Mouse (Mus musculus) neural tube, embryonic 13.5 days (tissue): ENCODE measurements around the gene Nhej1. TPM values are rescaled to one million over a fixed set of nuclear protein-coding genes. Genes with fewer than 3 reads are reported as not detected.
A peak's percentile ranks its signal among the peaks of the same experiment; 100 is the strongest.

Experiments
- ATAC-seq: fragments of 200-750 bp; cut with Nextera tagmentation; 2 replicates; pipeline ENCODE4 v1.8.0; 2017; ENCODE audit warnings: low read depth, mild to moderate bottlenecking, moderate TSS enrichment, moderate library complexity
- H3K27ac ChIP-seq: fragments of 300-500 bp; sonication (generic); replicated peaks from 2 replicates; pipeline ENCODE4 v1.5.1; 2015; ENCODE audit warnings: moderate library complexity, mild to moderate bottlenecking, inconsistent platforms
- H3K27me3 ChIP-seq: fragments of 300-500 bp; sonication (generic); 2 replicates; pipeline ENCODE4 v1.6.1; 2015; ENCODE audit warnings: mild to moderate bottlenecking, inconsistent platforms
- H3K36me3 ChIP-seq: fragments of 300-500 bp; sonication (generic); 2 replicates; pipeline ENCODE4 v1.6.1; 2015; ENCODE audit warnings: mild to moderate bottlenecking, inconsistent platforms
- H3K4me1 ChIP-seq: fragments of 300-500 bp; sonication (generic); replicated peaks from 2 replicates; pipeline ENCODE4 v1.6.1; 2015; ENCODE audit warnings: inconsistent platforms
- H3K4me2 ChIP-seq: fragments of 300-500 bp; sonication (generic); 2 replicates; pipeline ENCODE4 v1.6.1; 2015; ENCODE audit warnings: inconsistent platforms, mild to moderate bottlenecking, moderate library complexity
- H3K4me3 ChIP-seq: fragments of 300-500 bp; sonication (generic); 2 replicates; pipeline ENCODE4 v1.5.1; 2015; ENCODE audit warnings: mild to moderate bottlenecking, inconsistent platforms
- H3K9ac ChIP-seq: fragments of 300-500 bp; sonication (generic); 2 replicates; pipeline ENCODE4 v1.6.1; 2015; ENCODE audit warnings: moderate library complexity, mild to moderate bottlenecking, inconsistent platforms
- H3K9me3 ChIP-seq: fragments of 300-500 bp; sonication (generic); 2 replicates; pipeline ENCODE4 v1.6.1; 2016; ENCODE audit warnings: inconsistent platforms
- WGBS: fragments of 180-500 bp; shearing (Covaris S2); methylation state at CpG from one replicate; pipeline ENCODE4 v1.1.7; 2015; 5-methylcytosine and 5-hydroxymethylcytosine counted together
- polyA plus RNA-seq: library from polyadenylated mRNA; unstranded; fragments of >200 nt; fragmentation: Nextera tagmentation; extraction: Ambion mirVana; gene quantifications from 2 replicates; pipeline ENCODE4 v1.2.1, GENCODE M21; 2015

Nhej1 gene
- polyA plus RNA-seq, 1 experiment from 2014 or later: 8.5 TPM

DNA sequence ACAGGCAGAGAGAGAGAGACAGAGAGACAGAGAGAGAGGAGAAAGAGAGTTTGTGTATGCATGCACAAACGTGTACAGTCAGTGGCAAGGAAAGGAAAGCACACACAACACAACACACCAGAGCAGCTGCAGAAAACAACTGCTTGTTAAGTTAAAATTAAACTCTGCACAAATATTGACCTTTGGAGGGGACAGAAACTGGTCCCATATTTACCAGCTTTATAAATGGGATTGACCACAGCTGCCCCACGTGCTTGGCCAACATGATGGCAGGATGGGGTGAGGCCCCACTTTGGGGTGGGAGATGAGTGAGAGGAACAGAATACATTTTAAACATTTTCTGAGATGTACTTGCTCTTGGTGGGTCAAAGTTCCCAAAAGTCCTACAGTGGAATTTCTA lies 114.8 kb downstream of the Nhej1 start:
- no peaks in the 10 kb centered on the region for H3K36me3 ChIP-seq
- WGBS: 88% methylated on average over 2 of the region's 2 CpGs

DNA sequence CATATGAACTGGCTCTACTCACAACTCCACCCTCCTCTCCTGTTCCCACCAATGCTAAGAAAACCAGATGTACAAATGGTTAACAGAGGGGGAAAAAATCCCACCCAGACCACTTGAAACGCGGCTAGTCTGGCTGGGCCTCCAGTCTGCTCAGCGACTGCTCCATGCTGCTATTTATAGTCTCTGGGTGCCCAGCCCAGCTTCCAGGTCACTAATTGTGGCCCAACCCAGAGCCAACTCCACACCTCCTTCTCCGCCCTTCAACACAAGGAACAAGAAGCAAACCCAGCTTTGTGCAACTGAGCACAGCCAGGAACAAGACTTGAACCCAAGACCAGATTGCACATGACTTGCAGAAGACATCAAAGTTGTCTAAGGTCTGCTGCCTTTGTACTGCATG lies 119.0 kb downstream of the Nhej1 start:
- ATAC-seq: no peak
- no peak overlapping the region for H3K9ac ChIP-seq
- WGBS: 60% methylated on average over 4 of the region's 4 CpGs
- no peak overlapping the region for H3K4me2 ChIP-seq
- no peak overlapping the region for H3K4me3 ChIP-seq
- no peaks in the 10 kb centered on the region for H3K4me1 ChIP-seq
- no peaks in the 10 kb centered on the region for H3K36me3 ChIP-seq
- H3K27ac ChIP-seq: no peak overlapping the region
- no peaks in the 10 kb centered on the region for H3K27me3 ChIP-seq
- H3K9me3 ChIP-seq: no peaks in the 10 kb centered on the region

More for the DNA sequence above, 114.8 kb downstream of the Nhej1 start:
- Histone ChIP-seq H3K27ac (no peak overlapping the region), H3K4me2 (no peak overlapping the region), H3K9me3 (no peaks in the 10 kb centered on the region), H3K27me3 (no peaks in the 10 kb centered on the region), H3K9ac (no peak overlapping the region), H3K4me3 (no peak overlapping the region), H3K4me1 (no peaks in the 10 kb centered on the region)
- no peak for ATAC-seq

DNA sequence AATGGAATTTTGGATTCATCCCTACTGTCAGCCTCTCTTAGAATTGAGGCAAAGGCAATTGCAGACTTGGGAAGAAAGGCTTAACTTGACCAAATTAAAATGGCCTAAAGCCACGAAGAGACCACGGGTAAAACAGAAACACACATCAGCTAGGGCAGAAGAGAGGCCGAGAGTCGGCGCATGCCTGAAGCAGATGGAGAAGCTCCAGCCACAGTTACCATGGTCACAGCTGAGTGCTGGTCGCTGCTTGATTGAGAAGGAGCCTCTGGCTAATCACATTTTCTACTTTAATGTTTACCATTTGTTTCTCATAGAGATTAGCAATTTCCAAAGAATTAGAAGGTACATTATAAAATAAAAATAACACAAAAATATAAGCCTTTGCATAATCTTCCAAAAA lies 123.8 kb downstream of the Nhej1 start:
- Histone ChIP-seq H3K27me3 (no peaks in the 10 kb centered on the region), H3K9ac (no peak overlapping the region), H3K4me3 (no peak overlapping the region), H3K36me3 (no peaks in the 10 kb centered on the region), H3K4me1 (no peaks in the 10 kb centered on the region), H3K27ac (no peak overlapping the region), H3K9me3 (no peaks in the 10 kb centered on the region), H3K4me2 (no peak overlapping the region)
- WGBS: 59% methylated on average over 6 of the region's 6 CpGs
- no peak for ATAC-seq

DNA sequence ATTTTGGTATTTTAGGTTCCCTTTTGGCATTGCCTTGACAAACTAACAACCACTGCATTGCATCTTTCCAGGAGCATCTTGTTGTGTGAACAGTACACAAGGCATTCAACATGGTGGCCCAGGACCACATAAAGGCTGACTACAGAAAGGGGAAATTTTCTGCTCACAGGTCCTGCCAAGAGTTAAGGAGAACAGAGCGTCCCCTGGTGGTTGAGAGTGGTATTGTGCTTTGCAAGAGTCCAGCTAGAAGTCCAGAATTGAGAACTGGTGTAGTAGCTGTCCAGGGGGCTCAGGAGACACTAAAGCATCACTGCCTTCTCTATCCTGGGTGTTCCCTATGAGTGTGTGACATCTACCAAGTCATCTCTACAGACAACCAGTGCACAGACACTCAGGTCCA lies 124.5 kb downstream of the Nhej1 start:
- Histone ChIP-seq H3K4me2 (no peak overlapping the region), H3K9ac (no peak overlapping the region), H3K4me1 (no peaks in the 10 kb centered on the region), H3K36me3 (no peaks in the 10 kb centered on the region), H3K27me3 (no peaks in the 10 kb centered on the region), H3K9me3 (no peaks in the 10 kb centered on the region), H3K27ac (no peak overlapping the region), H3K4me3 (no peak overlapping the region)
- WGBS: 0% methylated on average over 1 of the region's 1 CpGs
- no peak for ATAC-seq

DNA sequence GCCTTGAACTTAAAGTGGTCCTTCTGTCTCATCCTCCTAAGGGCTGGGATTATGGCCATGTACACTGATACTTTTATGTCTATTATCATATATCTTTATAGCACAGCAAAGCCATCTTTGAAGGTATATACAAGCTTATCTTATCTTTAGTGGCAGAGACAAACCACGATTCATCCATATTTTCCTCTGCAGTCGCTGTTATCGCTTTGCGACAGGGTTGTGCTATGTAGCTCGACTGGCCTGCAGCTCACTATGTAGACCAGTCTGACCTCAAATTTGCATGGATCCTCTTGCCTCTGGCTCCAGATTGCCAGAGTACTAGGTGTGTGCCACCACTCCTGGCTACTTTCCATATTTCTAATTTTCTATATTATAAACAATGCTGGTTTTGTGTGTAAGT lies 125.8 kb downstream of the Nhej1 start:
- Histone ChIP-seq H3K27me3 (no peaks in the 10 kb centered on the region), H3K27ac (no peak overlapping the region), H3K4me3 (no peak overlapping the region), H3K4me2 (no peak overlapping the region), H3K9ac (no peak overlapping the region), H3K36me3 (no peaks in the 10 kb centered on the region), H3K4me1 (no peaks in the 10 kb centered on the region), H3K9me3 (no peaks in the 10 kb centered on the region)
- WGBS: 95% methylated on average over 5 of the region's 5 CpGs
- ATAC-seq: no peak

DNA sequence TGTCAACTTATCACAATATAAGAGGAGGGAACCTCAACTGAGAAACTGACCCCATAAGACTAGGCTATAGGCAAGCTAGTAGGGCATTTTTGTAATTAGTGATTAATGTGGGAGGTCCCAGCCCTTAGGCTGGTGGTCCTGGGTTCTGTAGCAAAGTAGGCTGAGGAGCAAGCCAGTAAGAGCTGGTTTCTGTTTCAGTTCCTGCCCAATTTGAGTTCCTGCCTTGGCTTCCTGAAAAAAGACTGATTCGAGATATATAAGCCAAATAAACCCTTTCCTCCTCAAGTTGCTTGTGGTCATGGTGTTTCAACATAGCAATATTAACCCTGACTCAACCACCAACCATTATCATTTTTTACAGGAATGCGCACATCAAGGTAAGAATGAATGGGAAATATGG lies 127.8 kb downstream of the Nhej1 start:
- WGBS: 92% methylated on average over 2 of the region's 2 CpGs

DNA sequence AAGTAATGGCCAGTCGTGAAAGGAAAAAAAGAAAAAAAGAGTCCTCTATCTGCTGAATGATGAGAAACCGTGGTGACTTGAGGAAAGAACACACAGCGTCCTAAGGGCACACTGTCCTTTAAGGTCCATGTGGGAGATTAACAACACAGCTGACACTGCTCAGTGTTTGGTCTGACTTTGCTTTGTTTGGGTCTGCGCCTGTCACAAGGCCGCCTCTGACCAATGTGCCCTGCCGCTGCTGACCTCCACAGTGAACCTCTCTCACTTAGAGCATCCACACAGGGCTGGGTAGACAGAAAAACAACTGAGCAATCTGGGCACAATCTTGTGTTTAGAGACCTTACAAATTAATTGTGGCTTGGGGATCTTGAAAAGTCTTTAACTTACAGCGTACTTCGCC lies 148.0 kb downstream of the Nhej1 start:
- no peak overlapping the region for H3K4me3 ChIP-seq
- peaks cover 9% of the 10 kb centered on the region; the same call in 1 of the 2 replicates for H3K4me1 ChIP-seq
- H3K9me3 ChIP-seq: no peaks in the 10 kb centered on the region
- ATAC-seq: no peak
- H3K27me3 ChIP-seq: no peaks in the 10 kb centered on the region
- 77% methylated on average over 8 of the region's 8 CpGs for WGBS
- H3K27ac ChIP-seq: no peak overlapping the region
- no peak overlapping the region for H3K4me2 ChIP-seq
- no peak overlapping the region for H3K9ac ChIP-seq
- H3K36me3 ChIP-seq: no peaks in the 10 kb centered on the region

More for the DNA sequence above, 127.8 kb downstream of the Nhej1 start:
- no peak overlapping the region for H3K27ac ChIP-seq
- H3K36me3 ChIP-seq: no peaks in the 10 kb centered on the region
- no peak overlapping the region for H3K4me2 ChIP-seq
- no peak overlapping the region for H3K9ac ChIP-seq
- no peak overlapping the region for H3K4me3 ChIP-seq
- no peak for ATAC-seq
- H3K9me3 ChIP-seq: no peaks in the 10 kb centered on the region
- H3K4me1 ChIP-seq: no peaks in the 10 kb centered on the region
- no peaks in the 10 kb centered on the region for H3K27me3 ChIP-seq

DNA sequence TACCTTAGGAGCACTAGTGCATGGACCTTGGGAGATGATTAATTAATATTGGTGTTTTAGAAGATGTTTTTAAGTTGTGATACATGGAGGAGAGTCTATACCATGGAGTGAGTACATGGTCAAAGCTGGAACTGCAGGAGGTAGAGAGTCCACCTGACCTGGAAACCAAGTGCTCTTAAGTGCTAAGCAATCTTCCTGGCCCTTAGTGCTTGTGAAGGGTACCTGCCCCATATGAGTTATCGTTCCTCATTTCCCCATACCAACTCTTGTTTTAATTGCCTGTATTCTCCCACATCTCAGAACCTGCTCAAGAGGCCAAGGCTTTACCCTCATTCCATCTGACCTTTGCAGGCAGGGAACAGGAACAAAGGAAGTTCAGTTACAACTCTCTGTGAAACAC lies 149.1 kb downstream of the Nhej1 start:
- no peaks in the 10 kb centered on the region for H3K9me3 ChIP-seq
- no peak overlapping the region for H3K27ac ChIP-seq
- H3K4me3 ChIP-seq: no peak overlapping the region
- peaks cover 9% of the 10 kb centered on the region; the same call in 1 of the 2 replicates for H3K4me1 ChIP-seq
- 83% methylated on average over 1 of the region's 1 CpGs for WGBS
- no peaks in the 10 kb centered on the region for H3K36me3 ChIP-seq
- no peak overlapping the region for H3K4me2 ChIP-seq
- no peak overlapping the region for H3K9ac ChIP-seq
- ATAC-seq: no peak
- no peaks in the 10 kb centered on the region for H3K27me3 ChIP-seq

DNA sequence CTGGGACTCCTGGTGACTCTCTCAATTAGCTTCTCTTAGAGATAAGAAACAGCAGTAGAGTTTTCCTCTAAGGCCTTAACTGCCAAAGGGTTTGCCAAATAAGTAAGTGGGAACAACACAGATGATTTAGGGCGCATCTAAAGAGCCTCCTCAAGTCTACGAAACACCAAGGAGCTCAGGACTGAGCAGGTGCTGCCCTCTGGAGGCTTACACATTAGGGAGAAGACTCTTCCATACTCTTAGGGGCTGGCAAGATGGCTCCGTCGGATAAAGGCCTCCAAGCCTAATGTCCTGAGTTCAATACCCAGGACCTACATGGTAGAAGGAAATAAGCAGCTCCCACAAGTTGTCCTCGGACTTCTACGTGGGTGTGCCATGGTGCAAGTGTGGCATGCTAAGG lies 151.4 kb downstream of the Nhej1 start:
- no peak overlapping the region for H3K9ac ChIP-seq
- H3K27me3 ChIP-seq: no peaks in the 10 kb centered on the region
- no peak overlapping the region for H3K27ac ChIP-seq
- 84% methylated on average over 6 of the region's 6 CpGs for WGBS
- no peaks in the 10 kb centered on the region for H3K9me3 ChIP-seq
- H3K4me1 ChIP-seq: peaks cover 5% of the 10 kb centered on the region; the same call in 1 of the 2 replicates
- H3K4me3 ChIP-seq: no peak overlapping the region
- H3K36me3 ChIP-seq: no peaks in the 10 kb centered on the region
- no peak overlapping the region for H3K4me2 ChIP-seq
- no peak for ATAC-seq

DNA sequence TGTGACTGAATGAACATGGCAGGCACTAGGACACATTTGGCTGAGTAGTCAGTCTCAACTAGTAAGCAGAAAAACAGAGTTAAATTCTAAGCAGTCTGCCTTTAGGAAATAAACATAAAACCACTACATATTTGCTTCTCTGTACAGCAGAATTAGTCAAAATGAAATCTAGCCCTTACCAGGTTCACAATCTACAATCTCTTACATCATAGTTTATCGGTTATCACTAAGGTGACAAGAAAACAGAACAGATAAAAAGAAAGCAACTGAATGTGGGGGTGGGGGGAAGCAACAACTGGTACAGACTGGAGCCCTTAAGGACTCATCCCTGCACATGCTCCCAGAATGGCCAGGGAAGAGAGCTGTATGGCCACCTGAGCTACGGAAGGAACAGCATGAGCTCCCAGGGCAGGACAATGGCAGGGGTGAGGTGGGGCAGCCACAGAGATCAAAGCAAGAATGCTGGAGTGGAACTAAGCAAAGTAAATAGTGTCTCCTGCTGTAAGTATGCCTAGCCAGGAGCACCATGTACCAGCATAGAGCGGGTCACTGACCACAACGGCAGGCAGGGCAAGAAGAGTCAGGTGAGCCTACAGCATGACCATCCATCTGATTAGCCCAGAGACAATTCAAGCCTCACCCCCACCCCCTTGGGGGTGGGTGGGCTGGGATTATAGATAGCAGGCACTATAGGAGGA lies 153.5 kb downstream of the Nhej1 start:
- Histone ChIP-seq H3K4me2 (no peak overlapping the region), H3K27me3 (no peaks in the 10 kb centered on the region), H3K9me3 (no peaks in the 10 kb centered on the region), H3K4me3 (no peak overlapping the region), H3K9ac (no peak overlapping the region), H3K4me1 (no peaks in the 10 kb centered on the region), H3K27ac (no peak overlapping the region), H3K36me3 (no peaks in the 10 kb centered on the region)
- no peak for ATAC-seq
- 46% methylated on average over 4 of the region's 4 CpGs for WGBS

DNA sequence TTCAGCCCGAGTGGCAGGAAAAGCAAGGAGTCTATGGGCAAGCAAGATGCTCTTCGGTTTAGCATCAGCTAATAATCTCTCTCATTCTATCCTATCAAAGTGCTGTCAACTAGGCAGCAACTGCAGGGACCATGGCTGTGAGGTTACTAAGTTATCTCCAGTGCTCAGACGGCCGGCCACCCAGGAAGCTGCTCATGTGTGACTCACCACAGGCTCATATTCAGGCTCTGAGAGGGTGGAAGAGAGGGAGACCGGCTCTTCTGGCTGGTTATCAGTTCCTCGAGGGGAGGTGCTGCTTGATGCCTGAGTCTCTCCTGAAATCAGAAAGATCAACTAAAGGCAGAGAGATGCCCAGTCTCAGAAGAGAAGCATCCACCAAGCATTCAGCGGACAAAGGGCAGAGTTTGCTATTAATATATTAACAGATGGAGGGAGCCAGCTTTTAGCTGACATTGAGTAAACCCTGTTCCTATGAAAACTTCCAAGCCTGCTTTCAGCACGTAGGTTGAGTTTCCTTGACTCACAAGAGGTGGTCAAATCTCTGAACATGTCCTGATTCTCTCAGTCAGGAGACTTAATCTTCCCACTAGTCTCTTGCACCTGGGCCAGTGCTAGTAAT lies 156.9 kb downstream of the Nhej1 start:
- H3K4me2 ChIP-seq: no peak overlapping the region
- no peak for ATAC-seq
- no peaks in the 10 kb centered on the region for H3K36me3 ChIP-seq
- no peak overlapping the region for H3K9ac ChIP-seq
- no peak overlapping the region for H3K4me3 ChIP-seq
- no peak overlapping the region for H3K27ac ChIP-seq
- H3K9me3 ChIP-seq: no peaks in the 10 kb centered on the region
- WGBS: 80% methylated on average over 8 of the region's 8 CpGs
- H3K4me1 ChIP-seq: peaks cover 9% of the 10 kb centered on the region
- 0 out of 2 replicates have a peak, but pooled peaks cover 3% of the 10 kb centered on the region for H3K27me3 ChIP-seq

DNA sequence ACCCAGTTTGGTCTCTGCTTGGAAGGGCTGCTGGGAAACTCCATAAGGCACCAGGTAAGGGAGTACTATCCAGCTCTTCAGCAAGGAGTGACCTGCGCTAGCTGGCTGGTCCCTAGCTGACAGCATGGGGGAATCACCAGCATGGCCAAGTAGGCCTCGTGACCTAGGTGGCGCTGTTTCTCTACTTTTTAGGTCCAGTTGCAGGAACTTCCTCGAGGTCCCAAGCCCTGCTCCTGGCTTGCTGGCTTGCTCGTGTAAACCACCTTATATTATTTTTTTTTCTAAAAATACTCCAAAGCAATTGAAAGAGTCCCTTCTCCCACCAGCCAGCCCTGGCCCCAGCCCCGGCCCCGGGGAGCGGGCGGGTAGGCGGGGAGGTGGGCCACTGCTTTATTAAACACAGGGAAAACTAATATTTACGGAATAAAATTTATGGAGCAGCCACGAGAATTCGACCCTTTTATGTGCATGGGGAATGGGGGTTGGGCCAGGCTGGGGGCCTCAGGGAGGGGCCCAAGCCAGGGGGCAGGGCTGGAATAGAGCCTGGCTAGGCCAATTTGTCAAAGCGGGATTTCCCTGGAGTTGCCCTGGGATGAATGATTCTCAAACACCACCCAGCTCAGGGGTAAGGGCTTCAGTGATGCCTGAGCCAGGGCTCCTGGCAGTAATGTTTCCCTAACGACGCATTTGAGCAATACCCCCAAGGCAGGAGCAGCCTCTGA lies 160.3 kb downstream of the Nhej1 start:
- H3K36me3 ChIP-seq: no peaks in the 10 kb centered on the region
- 0 out of 2 replicates have a peak, but pooled peaks have one; percentile 53 for ATAC-seq
- H3K9ac ChIP-seq: peak overlapping the region; percentile 38; the same call in 1 of the 2 replicates
- H3K27me3 ChIP-seq: peaks cover 8% of the 10 kb centered on the region
- H3K4me1 ChIP-seq: peaks cover 9% of the 10 kb centered on the region
- H3K4me2 ChIP-seq: peak overlapping the region; percentile 51
- no peak overlapping the region for H3K27ac ChIP-seq
- H3K4me3 ChIP-seq: peak overlapping the region; percentile 21
- no peaks in the 10 kb centered on the region for H3K9me3 ChIP-seq
- 6% methylated on average over 16 of the region's 16 CpGs for WGBS
